Mouse (Mus musculus) midbrain, embryonic 10.5 days (tissue): ENCODE measurements around the gene Fbxo44. TPM values are rescaled to one million over a fixed set of nuclear protein-coding genes. Genes with fewer than 3 reads are reported as not detected.
"Not testable (repeated sequence)": the region's sequence is repeated elsewhere in the genome, so short reads cannot be mapped to it uniquely, and the experiment has no call there.

Experiments
- DNase-seq: peaks from one replicate; pipeline ENCODE4 v3.0.0-alpha.2; 2017; ENCODE audit warnings: low spot score
- H3K27ac ChIP-seq: fragments of 300-500 bp; sonication (generic); replicated peaks from 2 replicates; pipeline ENCODE4 v1.5.1; 2016; ENCODE audit warnings: mild to moderate bottlenecking
- H3K27me3 ChIP-seq: fragments of 300-500 bp; sonication (generic); 2 replicates; pipeline ENCODE4 v1.6.1; 2016; ENCODE audit warnings: low read depth, mild to moderate bottlenecking; ENCODE audit not compliant: poor library complexity, severe bottlenecking
- H3K36me3 ChIP-seq: fragments of 300-500 bp; sonication (generic); 2 replicates; pipeline ENCODE4 v1.6.1; 2016; ENCODE audit warnings: mild to moderate bottlenecking, moderate library complexity
- H3K4me1 ChIP-seq: fragments of 300-500 bp; sonication (generic); 2 replicates; pipeline ENCODE4 v1.6.1; 2016
- H3K4me3 ChIP-seq: fragments of 300-500 bp; sonication (generic); 2 replicates; pipeline ENCODE4 v1.5.1; 2016; ENCODE audit warnings: mild to moderate bottlenecking, moderate library complexity
- H3K9me3 ChIP-seq: fragments of 300-500 bp; sonication (generic); replicated peaks from 2 replicates; pipeline ENCODE4 v1.6.1; 2016; ENCODE audit warnings: mild to moderate bottlenecking
- whole genome bisulfite sequencing: fragments of 180-500 bp; shearing (Covaris S2); methylation state at CpG from one replicate; pipeline ENCODE4 v1.1.7; 2016; 5-methylcytosine and 5-hydroxymethylcytosine counted together
- polyA plus RNA-seq: library from polyadenylated mRNA; unstranded; fragments of >200 nt; fragmentation: Nextera tagmentation; extraction: Ambion mirVana; gene quantifications from 2 replicates; pipeline ENCODE4 v1.2.1, GENCODE M21; 2016

The Fbxo44 gene
- polyA plus RNA-seq, 1 experiment from 2014 or later = 39.6 TPM

DNA sequence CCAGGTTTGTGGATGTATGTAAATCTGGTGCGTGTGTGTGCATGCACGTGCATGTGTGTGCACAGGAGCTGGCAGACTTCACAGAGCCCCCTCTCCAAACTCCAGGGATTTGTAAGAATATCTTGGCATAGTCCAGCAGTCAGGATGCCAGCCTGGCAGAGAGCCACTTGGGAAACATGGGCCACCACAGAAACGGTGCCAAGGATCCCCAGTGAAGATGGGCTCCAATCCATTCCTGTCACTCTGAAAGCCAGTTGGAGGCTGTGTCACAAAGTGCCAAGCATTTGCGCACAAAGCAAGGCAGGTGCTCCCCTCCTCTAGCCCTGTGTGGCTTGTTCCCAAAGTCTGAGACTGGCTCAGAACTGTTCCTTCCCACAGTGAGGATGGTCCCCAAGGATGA is 38.9 kb downstream of the Fbxo44 start:
- DNase-seq = no peak
- peaks cover 21% of the 10 kb centered on the region for H3K4me1 ChIP-seq
- WGBS = 80% methylated on average over 4 of the region's 4 CpGs
- peaks cover 25% of the 10 kb centered on the region; the same call in 1 of the 2 replicates for H3K36me3 ChIP-seq
- H3K9me3 ChIP-seq = peaks cover 6% of the 10 kb centered on the region; the same call in 1 of the 2 replicates
- no peak overlapping the region for H3K4me3 ChIP-seq
- no peak overlapping the region for H3K27ac ChIP-seq
- peaks cover 4% of the 10 kb centered on the region; the same call in 1 of the 2 replicates for H3K27me3 ChIP-seq

- H3K36me3 ChIP-seq = peaks cover 26% of the 10 kb centered on the region; the same call in 1 of the 2 replicates
- DNase-seq = no peak
- H3K4me1 ChIP-seq = peaks cover 23% of the 10 kb centered on the region
- WGBS = 78% methylated on average over 9 of the region's 9 CpGs
- peaks cover 6% of the 10 kb centered on the region; the same call in 1 of the 2 replicates for H3K9me3 ChIP-seq
- no peak overlapping the region for H3K4me3 ChIP-seq
- no peak overlapping the region for H3K27ac ChIP-seq
- peaks cover 8% of the 10 kb centered on the region for H3K27me3 ChIP-seq
These were observed 39.7 kb downstream of the Fbxo44 start for GRCm38 (mm10) chr4:148120555-148120954.

DNA sequence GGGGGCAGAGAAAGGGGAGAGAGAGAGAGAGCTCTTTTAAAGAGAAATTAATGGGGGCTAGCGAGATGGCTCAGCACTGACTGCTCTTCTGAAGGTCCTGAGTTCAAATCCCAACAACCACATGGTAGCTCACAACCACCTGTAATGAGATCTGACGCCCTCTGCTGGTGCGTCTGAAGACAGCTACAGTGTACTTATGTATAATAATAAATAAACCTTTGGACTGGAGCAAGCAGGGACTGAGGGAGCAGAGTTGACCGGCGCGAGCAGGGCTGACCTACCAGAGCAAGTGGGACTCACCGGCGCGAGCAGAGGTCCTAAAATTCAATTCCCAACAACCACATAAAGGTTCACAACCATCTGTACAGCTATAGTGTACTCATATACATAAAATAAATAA is 40.7 kb downstream of the Fbxo44 start:
- peaks cover 33% of the 10 kb centered on the region for H3K4me1 ChIP-seq
- H3K9me3 ChIP-seq, H3K27ac ChIP-seq, H3K27me3 ChIP-seq, DNase-seq, H3K4me3 ChIP-seq: not testable (repeated sequence)
- peaks cover 17% of the 10 kb centered on the region; the same call in 1 of the 2 replicates for H3K36me3 ChIP-seq
- WGBS = 87% methylated on average over 9 of the region's 9 CpGs

DNA sequence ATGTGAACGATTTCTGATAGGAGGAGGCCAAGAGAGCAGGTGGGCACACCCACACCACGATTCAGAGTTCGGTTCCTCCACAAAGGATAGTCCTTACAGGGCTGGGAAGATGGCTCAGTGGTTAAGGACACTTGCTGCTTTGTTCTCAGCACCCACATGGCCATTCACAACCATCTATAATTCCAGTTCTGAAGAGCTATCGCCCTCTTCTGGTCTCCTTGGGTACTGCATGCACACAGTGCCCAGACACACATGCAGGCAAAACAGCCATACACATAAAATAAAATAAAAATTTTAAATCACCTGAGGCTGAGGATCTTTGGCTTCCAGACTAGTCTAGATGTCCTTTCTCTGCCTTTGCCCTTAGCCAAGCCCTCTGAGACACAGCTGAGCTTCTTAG is 42.9 kb downstream of the Fbxo44 start:
- H3K4me3 ChIP-seq = no peak overlapping the region
- H3K4me1 ChIP-seq = peaks cover 27% of the 10 kb centered on the region
- DNase-seq = no peak
- peaks cover 26% of the 10 kb centered on the region for H3K36me3 ChIP-seq
- no peak overlapping the region for H3K27ac ChIP-seq
- WGBS = 74% methylated on average over 4 of the region's 4 CpGs
- H3K9me3 ChIP-seq = peaks cover 6% of the 10 kb centered on the region; the same call in 1 of the 2 replicates
- peaks cover 9% of the 10 kb centered on the region for H3K27me3 ChIP-seq

DNA sequence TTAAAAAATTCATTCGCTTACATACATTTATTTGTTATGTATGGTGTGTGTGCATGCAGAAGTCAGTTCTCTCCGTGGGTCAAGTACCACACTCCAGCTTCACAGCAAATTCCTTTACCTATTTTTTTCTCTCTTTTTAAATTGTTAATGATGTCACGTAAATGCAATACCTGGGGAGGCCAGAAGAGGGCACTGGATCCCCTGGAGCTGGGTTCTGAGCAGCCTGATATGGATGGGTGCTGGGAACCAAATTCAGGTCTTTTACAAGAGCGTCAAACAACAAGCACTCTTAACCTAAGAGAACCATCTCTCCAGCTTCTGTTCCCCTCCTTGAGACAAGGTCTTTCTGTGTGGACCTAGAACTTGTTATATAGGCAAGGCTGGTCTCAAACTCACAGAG is 43.6 kb downstream of the Fbxo44 start:
- peaks cover 6% of the 10 kb centered on the region; the same call in 1 of the 2 replicates for H3K9me3 ChIP-seq
- DNase-seq = no peak
- no peak overlapping the region for H3K4me3 ChIP-seq
- peaks cover 32% of the 10 kb centered on the region for H3K36me3 ChIP-seq
- WGBS = 74% methylated on average over 4 of the region's 4 CpGs
- peaks cover 20% of the 10 kb centered on the region for H3K4me1 ChIP-seq
- peaks cover 9% of the 10 kb centered on the region for H3K27me3 ChIP-seq
- no peak overlapping the region for H3K27ac ChIP-seq

GRCm38 (mm10) chr4:148115467-148115866 is 44.8 kb downstream of the Fbxo44 start:
- H3K4me3 ChIP-seq = peak overlapping the region; percentile 34
- H3K36me3 ChIP-seq = peaks cover 40% of the 10 kb centered on the region
- peaks cover 14% of the 10 kb centered on the region for H3K4me1 ChIP-seq
- 9% methylated on average over 15 of the region's 15 CpGs for WGBS
- H3K9me3 ChIP-seq = peaks cover 6% of the 10 kb centered on the region; the same call in 1 of the 2 replicates
- peaks cover 9% of the 10 kb centered on the region for H3K27me3 ChIP-seq
- peak; percentile 69 for DNase-seq
- H3K27ac ChIP-seq = peak overlapping the region; percentile 78

DNA sequence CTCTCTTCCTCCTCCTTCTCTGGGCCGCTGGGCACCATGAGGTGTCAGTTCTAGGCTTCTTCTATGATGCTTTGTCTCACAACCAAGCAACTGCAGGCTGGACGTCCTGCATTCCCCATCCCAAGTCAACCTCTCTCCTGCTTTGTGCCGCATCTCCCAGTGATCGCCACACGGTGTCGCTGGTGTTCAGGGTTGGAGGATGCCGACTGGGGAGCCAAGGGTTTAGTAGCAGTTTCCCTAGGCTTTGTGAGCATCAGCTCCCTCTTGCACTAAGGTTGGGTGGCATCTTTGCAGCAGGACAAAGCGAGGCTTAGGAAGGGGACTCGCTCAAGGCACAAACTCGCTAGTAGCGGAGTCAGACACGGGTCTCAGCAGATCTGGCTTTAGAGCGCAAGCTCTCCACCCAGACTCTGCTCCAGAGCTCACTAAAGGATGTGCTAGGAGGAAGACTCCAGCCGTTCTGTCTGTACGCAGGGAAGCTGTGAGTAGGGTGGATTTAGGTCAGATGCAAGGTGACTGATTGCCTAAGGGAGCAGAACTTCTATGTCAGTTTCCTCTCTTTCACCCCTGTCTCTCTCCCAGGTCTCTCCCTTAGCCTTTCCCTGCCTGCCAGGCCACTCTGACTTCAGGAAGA is 45.4 kb downstream of the Fbxo44 start:
- Histone ChIP-seq H3K27ac (peak overlapping the region; percentile 78), H3K36me3 (peaks cover 42% of the 10 kb centered on the region), H3K27me3 (peaks cover 9% of the 10 kb centered on the region), H3K4me3 (peak overlapping the region; percentile 34), H3K9me3 (peaks cover 6% of the 10 kb centered on the region; the same call in 1 of the 2 replicates), H3K4me1 (peaks cover 14% of the 10 kb centered on the region)
- WGBS = 4% methylated on average over 15 of the region's 15 CpGs
- peak; percentile 90 for DNase-seq

- 84% methylated on average over 12 of the region's 12 CpGs for WGBS
- no peak for DNase-seq
- Histone ChIP-seq H3K27me3 (peaks cover 9% of the 10 kb centered on the region), H3K36me3 (peaks cover 64% of the 10 kb centered on the region), H3K27ac (no peak overlapping the region), H3K4me1 (peaks cover 23% of the 10 kb centered on the region), H3K4me3 (no peak overlapping the region), H3K9me3 (peaks cover 4% of the 10 kb centered on the region; the same call in 1 of the 2 replicates)
These were observed 47.8 kb downstream of the Fbxo44 start for GRCm38 (mm10) chr4:148112519-148112918.

DNA sequence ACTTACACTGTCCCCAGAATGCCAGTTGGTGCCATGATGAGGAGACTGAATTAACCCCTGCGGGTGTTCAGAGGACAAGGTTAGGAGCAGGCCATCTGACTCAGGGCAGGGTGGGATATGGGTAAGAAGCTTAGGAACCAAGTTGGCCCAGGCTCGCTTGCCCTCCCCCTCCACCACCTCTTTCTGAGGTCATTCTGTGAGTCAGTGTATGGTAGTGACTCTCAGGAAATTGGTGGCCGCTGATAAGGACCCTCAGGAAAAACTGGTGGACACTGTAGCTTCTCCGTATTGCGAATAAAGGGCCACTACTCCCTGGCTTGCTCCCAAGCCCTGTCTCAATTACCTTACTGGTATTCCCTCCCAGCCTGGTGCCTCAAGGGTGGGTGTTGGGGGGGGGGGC is 51.1 kb downstream of the Fbxo44 start:
- H3K27me3 ChIP-seq = no peaks in the 10 kb centered on the region; the same call in 1 of the 2 replicates
- H3K4me3 ChIP-seq = no peak overlapping the region
- no peak for DNase-seq
- H3K36me3 ChIP-seq = peaks cover 71% of the 10 kb centered on the region
- no peak overlapping the region for H3K27ac ChIP-seq
- no peaks in the 10 kb centered on the region for H3K9me3 ChIP-seq
- H3K4me1 ChIP-seq = peaks cover 8% of the 10 kb centered on the region; the same call in 1 of the 2 replicates
- 87% methylated on average over 5 of the region's 5 CpGs for whole genome bisulfite sequencing

DNA sequence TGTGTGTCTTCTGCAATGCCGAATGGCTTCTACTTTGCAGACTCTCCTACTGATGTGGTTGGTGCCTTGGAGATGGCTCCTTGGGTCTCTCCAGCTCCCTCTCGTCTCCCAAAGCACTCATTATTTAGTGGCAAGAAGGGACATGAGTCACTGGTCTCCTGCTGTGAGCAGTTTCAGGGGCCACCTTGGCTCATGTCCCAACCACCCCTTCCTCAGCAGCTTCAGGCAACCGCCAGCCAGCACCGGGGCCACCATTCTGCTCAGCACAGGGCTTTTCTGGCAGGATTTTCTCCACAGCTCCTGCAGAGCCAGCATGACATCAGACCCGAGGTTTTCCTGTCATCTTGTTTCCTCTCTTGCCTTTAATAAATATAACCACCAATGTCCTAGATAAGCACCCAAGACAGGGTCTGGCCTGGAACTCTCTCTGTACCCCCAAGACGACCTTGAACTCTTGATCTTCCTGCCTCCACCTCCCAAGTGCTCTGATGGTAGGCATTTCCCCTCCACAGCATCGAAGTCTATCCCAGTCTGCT is 51.6 kb downstream of the Fbxo44 start:
- H3K9me3 ChIP-seq = no peaks in the 10 kb centered on the region
- H3K4me3 ChIP-seq = no peak overlapping the region
- 75% methylated on average over 7 of the region's 7 CpGs for WGBS
- H3K36me3 ChIP-seq = peaks cover 68% of the 10 kb centered on the region
- DNase-seq = no peak
- peaks cover 8% of the 10 kb centered on the region; the same call in 1 of the 2 replicates for H3K4me1 ChIP-seq
- H3K27ac ChIP-seq = no peak overlapping the region
- H3K27me3 ChIP-seq = no peaks in the 10 kb centered on the region

GRCm38 (mm10) chr4:148107621-148108291 is 52.5 kb downstream of the Fbxo44 start:
- Histone ChIP-seq H3K27ac (0 out of 2 replicates have a peak overlapping the region, but pooled peaks have one; percentile 19), H3K4me1 (peaks cover 8% of the 10 kb centered on the region; the same call in 1 of the 2 replicates), H3K9me3 (no peaks in the 10 kb centered on the region), H3K4me3 (no peak overlapping the region), H3K27me3 (no peaks in the 10 kb centered on the region), H3K36me3 (peaks cover 60% of the 10 kb centered on the region)
- WGBS = 78% methylated on average over 22 of the region's 22 CpGs
- no peak for DNase-seq

DNA sequence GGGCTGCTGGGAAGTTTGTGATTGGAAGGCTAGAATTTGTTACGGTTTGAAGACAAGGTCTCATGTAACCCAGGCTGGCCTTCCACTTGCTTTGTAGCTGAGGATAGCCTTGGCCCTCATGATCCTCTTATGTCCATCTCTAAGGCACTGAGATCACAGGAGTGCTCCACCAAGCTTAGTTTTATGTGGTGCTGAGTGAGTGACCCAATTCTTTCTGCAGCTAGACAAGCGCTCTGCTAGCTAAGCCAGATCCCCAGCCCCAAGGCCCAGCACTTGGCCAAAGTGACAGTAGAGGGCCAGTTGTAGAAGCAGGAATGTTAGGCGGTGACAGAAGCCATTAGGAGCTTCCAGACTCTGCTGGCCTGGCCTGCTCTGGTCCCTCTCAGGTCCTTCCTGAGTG is 56.1 kb downstream of the Fbxo44 start:
- DNase-seq = no peak
- Histone ChIP-seq H3K36me3 (peaks cover 44% of the 10 kb centered on the region), H3K4me3 (no peak overlapping the region), H3K27ac (no peak overlapping the region), H3K9me3 (no peaks in the 10 kb centered on the region), H3K4me1 (peaks cover 27% of the 10 kb centered on the region), H3K27me3 (peaks cover 23% of the 10 kb centered on the region)
- WGBS = 83% methylated on average over 3 of the region's 3 CpGs
